Mouse (Mus musculus) yolk sac, embryonic 10.5 days (tissue): ENCODE measurements around the gene Socs2.

Experiments
- DNase-seq: peaks from one replicate; pipeline ENCODE4 v3.0.0-alpha.2; 2017; ENCODE audit warnings: low spot score

Socs2 gene

GRCm38 (mm10) chr10:95342833-95343590 is 74.0 kb downstream of the Socs2 start:
- no peak for DNase-seq

- DNase-seq, result no peak
These were observed 76.3 kb downstream of the Socs2 start for GRCm38 (mm10) chr10:95340676-95341075.

- DNase-seq, result no peak
These were observed 79.4 kb downstream of the Socs2 start for GRCm38 (mm10) chr10:95337589-95337988.

DNA sequence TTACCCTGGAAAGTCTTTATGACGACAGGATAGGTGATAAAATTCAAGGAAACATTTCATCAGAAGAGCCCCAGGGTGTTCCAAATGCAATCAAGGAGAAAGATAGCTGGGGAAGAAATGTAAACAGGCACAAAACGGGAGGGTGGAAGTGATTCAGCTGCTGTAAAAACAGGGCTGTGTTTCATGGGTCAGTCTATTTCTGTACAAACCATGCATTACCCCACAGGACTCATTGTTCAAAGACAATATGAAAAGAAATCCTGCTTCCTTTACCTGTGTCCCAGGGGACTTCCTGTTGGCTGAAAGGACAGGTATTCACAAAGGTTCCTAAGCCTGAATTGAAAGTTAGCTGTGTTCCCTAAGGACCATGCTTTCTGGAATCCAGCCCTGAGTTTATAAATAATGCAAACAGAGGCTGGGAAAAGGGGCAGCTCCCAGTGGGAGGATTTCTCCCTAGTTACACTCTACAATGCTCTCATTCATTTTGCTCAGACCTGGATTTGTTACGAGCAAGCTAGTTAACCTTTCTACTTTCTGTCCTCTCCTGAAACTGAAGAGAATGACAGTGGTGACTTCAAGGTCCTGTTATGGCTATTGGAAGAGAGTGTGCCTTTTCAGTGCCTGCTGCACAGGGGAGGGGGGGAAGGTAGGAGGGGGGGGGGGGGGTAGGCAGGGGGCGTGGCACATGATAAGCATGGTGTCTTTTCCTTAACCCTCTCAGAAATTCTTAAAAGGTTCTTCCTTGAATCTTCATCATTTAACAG is 80.0 kb downstream of the Socs2 start:
- no peak for DNase-seq
